In genomic region chr8:108309525-108310246, GRCm38 (mm10) we compare ENCODE assay signal across 21 mouse cellular contexts.
A peak's percentile ranks its signal among the peaks of the same experiment; 100 is the strongest.
DNase-seq lines count a peak whose midpoint lies in the region; ATAC-seq and TF ChIP-seq lines count a peak whose summit lies in the region.
"Had no signal": no experiment of that assay in that cellular context is flagged by ENCODE, and none has a peak within 500 bp of the region (broad histone marks: within the 10 kb centered on the region; RNA-seq: fewer than 3 reads in every experiment).

No protein-coding gene starts in this region.

- H3K4me2 ChIP-seq in embryonic facial prominence, embryonic 14.5 days (ENCODE audit: low read depth, low read length) = no peak overlapping the region
- H3K4me2 ChIP-seq in stomach, postnatal 0 days (replicated peaks; ENCODE audit: low read depth) = peak overlapping the region; percentile 23
- H3K4me2 ChIP-seq: embryonic facial prominence, embryonic 12.5 days; forebrain, embryonic 15.5 days; hindbrain, embryonic 13.5 days had no signal

- no peak overlapping the region for H3K9ac ChIP-seq in embryonic facial prominence, embryonic 14.5 days (ENCODE audit: low read depth, low read length)
- H3K9ac ChIP-seq in stomach, postnatal 0 days (ENCODE audit: low read length) = no peak overlapping the region
- H3K9ac ChIP-seq: embryonic facial prominence, embryonic 12.5 days; forebrain, embryonic 15.5 days; hindbrain, embryonic 13.5 days had no signal

- H3K27me3 ChIP-seq in embryonic facial prominence, embryonic 14.5 days (replicated peaks; ENCODE audit: control insufficient read depth, insufficient read depth, low read length) = no peaks in the 10 kb centered on the region
- no peaks in the 10 kb centered on the region for H3K27me3 ChIP-seq in stomach, postnatal 0 days (ENCODE audit: control insufficient read depth, insufficient read depth, low read length)
- H3K27me3 ChIP-seq: embryonic facial prominence, embryonic 12.5 days; forebrain, embryonic 15.5 days had no signal

- no peak for TF ChIP-seq EP300 in stomach, postnatal 0 days (optimal IDR thresholded peaks at IDR 0.05)

- WGBS in embryonic facial prominence, embryonic 14.5 days = 65% methylated on average over 14 of the region's 14 CpGs
- 50% methylated on average over 14 of the region's 14 CpGs for WGBS in stomach, postnatal 0 days

- no peaks in the 10 kb centered on the region for H3K36me3 ChIP-seq in embryonic facial prominence, embryonic 14.5 days (ENCODE audit: control insufficient read depth, insufficient read depth, low read length)
- H3K36me3 ChIP-seq in stomach, postnatal 0 days (ENCODE audit: control insufficient read depth, insufficient read depth, low read length) = no peaks in the 10 kb centered on the region
- H3K36me3 ChIP-seq: embryonic facial prominence, embryonic 12.5 days; forebrain, embryonic 10.5 days; forebrain, embryonic 15.5 days; heart, embryonic 10.5 days; hindbrain, embryonic 13.5 days had no signal

- H3K27ac ChIP-seq in embryonic facial prominence, embryonic 14.5 days (replicated peaks; ENCODE audit: low read depth, low read length) = no peak overlapping the region
- no peak overlapping the region for H3K27ac ChIP-seq in stomach, postnatal 0 days (replicated peaks)
- H3K27ac ChIP-seq: embryonic facial prominence, embryonic 12.5 days; forebrain, embryonic 10.5 days; forebrain, embryonic 15.5 days; heart, embryonic 10.5 days; hindbrain, embryonic 13.5 days; hindbrain, postnatal 0 days had no signal

- no peak for TF ChIP-seq CTCF in stomach, postnatal 0 days (IDR thresholded peaks at IDR 0.05; ENCODE audit: low read depth)

- no peaks in the 10 kb centered on the region for H3K9me3 ChIP-seq in embryonic facial prominence, embryonic 14.5 days (ENCODE audit: control insufficient read depth, low read length)
- H3K9me3 ChIP-seq in stomach, postnatal 0 days (ENCODE audit: control insufficient read depth, low read length) = no peaks in the 10 kb centered on the region
- H3K9me3 ChIP-seq: embryonic facial prominence, embryonic 12.5 days; forebrain, embryonic 10.5 days; forebrain, embryonic 15.5 days; heart, embryonic 10.5 days; hindbrain, embryonic 13.5 days had no signal

- no peak for ATAC-seq in embryonic facial prominence, embryonic 14.5 days (ENCODE audit: low read depth)
- no peak for ATAC-seq in stomach, postnatal 0 days (ENCODE audit: low FRiP score, low TSS enrichment)
- ATAC-seq: forebrain, embryonic 15.5 days; hindbrain, postnatal 0 days had no signal

- 0 out of 2 replicates have a peak, but pooled peaks cover 2% of the 10 kb centered on the region for H3K4me1 ChIP-seq in embryonic facial prominence, embryonic 14.5 days (ENCODE audit: control insufficient read depth, insufficient read depth, low read length)
- no peaks in the 10 kb centered on the region for H3K4me1 ChIP-seq in stomach, postnatal 0 days (replicated peaks; ENCODE audit: control insufficient read depth, insufficient read depth)

- H3K4me3 ChIP-seq in embryonic facial prominence, embryonic 14.5 days (ENCODE audit: low read depth, low read length) = no peak overlapping the region
- H3K4me3 ChIP-seq in stomach, postnatal 0 days (ENCODE audit: low read depth, low read length) = no peak overlapping the region
- H3K4me3 ChIP-seq: embryonic facial prominence, embryonic 12.5 days; erythroblast, embryonic 14.5 days; forebrain, embryonic 10.5 days; forebrain, embryonic 15.5 days; heart, embryonic 10.5 days; hindbrain, embryonic 13.5 days had no signal

- DNase-seq in heart, adult 11 months = peak; percentile 71
- DNase-seq in heart, adult 8-10 months (ENCODE audit: low spot score) = no peak
- peak; percentile 16 for DNase-seq in MN1 (ENCODE audit: low spot score)
- DNase-seq in embryonic facial prominence, embryonic 14.5 days (ENCODE audit: low spot score) = peak; percentile 36
- no peak for DNase-seq in stomach, postnatal 0 days (ENCODE audit: low spot score)
- DNase-seq in frontal cortex, postnatal 25 days (ENCODE audit: low spot score in 2 of 2) = no peak
- DNase-seq: adrenal gland, adult 8-10 months; adrenal gland, postnatal 36 days; cerebellum, adult 2 months; cerebellum, postnatal 10 days; gastrocnemius, postnatal 14 days; heart, postnatal 10 days; heart, postnatal 4 days; kidney, adult 11 months had no signal

Comparison
In these comparisons a context has a peak if more than half of its experiments do, and no peak if none do; other contexts are left out.
1. DNase-seq: peak in heart, adult 11 months (single experiment), MN1 (single experiment) and embryonic facial prominence, embryonic 14.5 days (single experiment); none in heart, adult 8-10 months (single experiment), stomach, postnatal 0 days (single experiment) and frontal cortex, postnatal 25 days (0 of 2).